Mouse (Mus musculus) layer of hippocampus, adult 18-20 months (tissue): ENCODE measurements at regions not wholly inside any gene's neighbourhood (a gene's known extent, or its start where the extent isn't known, plus 50 kb on each side); places are given as distances from the start of the nearest gene placed in this dataset.
A peak's percentile ranks its signal among the peaks of the same experiment; 100 is the strongest.

Experiments
- DNase-seq, 2 experiments: peaks; one replicate each; pipeline ENCODE4 v3.0.0; 2022; ENCODE audit warnings: low spot score in 2 of 2

- DNase-seq, result no peak
Observed at GRCm38 (mm10) chr1:79921333-79921732, 60.4 kb upstream of the Serpine2 start.

DNA sequence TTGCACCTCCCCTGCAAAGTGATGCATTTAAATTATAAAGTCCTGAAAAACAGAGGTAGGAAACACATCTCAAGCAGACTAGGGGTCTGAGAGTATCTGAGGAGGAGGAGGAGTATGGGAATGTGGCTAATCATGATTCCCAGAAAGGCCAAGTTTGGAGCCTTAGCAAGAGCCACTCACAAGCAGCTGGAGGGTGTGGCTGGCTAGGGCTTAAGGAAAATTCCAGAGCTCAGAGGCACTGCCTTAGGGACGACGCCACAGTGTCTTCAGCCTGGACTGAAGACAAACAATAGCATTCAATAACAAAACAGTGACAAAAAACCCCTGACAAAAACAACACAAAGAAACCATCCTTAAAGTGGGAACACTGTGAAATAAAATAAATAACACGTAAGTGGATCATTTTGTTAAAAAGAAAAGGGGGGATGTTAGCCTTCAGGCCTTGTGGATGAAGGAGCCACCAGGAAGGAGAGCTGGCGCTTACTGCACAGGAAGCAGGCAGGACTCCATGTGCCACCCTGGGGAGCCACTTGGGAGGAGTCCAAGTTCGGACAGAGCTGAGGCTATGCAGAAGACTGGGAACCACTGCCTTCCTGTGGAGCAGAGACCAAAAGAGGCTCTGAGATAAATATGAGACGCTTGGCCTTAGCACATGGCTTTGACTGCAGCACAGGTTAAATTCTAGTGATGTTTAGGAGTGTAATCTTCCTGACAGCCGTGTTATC, 56.6 kb upstream of the Serpine2 start:
- peak in 1 of 2 experiments; percentile 1 for DNase-seq
